Mouse (Mus musculus) liver, embryonic 14.5 days (tissue): ENCODE results near the gene Olfr606. TPM values are rescaled to one million over a fixed set of nuclear protein-coding genes. Genes with fewer than 3 reads are reported as not detected.
"Not testable (repeated sequence)": the region's sequence is repeated elsewhere in the genome, so short reads cannot be mapped to it uniquely, and the experiment has no call there.

Experiments used
- ATAC-seq: fragments of 200-750 bp; cut with Nextera tagmentation; 2 replicates; pipeline ENCODE4 v1.8.0; 2017; ENCODE audit warnings: moderate number of reproducible peaks, mild to moderate bottlenecking, moderate library complexity; ENCODE audit not compliant: insufficient read depth
- DNase-seq, 3 experiments: peaks; one replicate each; pipeline ENCODE4 v3.0.0-alpha.2; 2012 to 2013; ENCODE audit warnings: low read depth in 3 of 3, low spot score in 3 of 3
- H3K27ac ChIP-seq: fragments of 300-500 bp; sonication (generic); 2 replicates; pipeline ENCODE4 v1.5.1; 2014; ENCODE audit warnings: moderate library complexity, mild to moderate bottlenecking, control low read depth, inconsistent platforms
- H3K27me3 ChIP-seq: fragments of 300-500 bp; sonication (generic); 2 replicates; pipeline ENCODE4 v1.6.1; 2014; ENCODE audit warnings: mild to moderate bottlenecking, low read length, moderate library complexity; ENCODE audit not compliant: control insufficient read depth, insufficient read depth
- H3K36me3 ChIP-seq: fragments of 300-500 bp; sonication (generic); replicated peaks from 2 replicates; pipeline ENCODE4 v1.6.1; 2014; ENCODE audit warnings: low read depth; ENCODE audit not compliant: control insufficient read depth, insufficient read depth
- H3K4me1 ChIP-seq, 2 experiments: fragments of 200-500 bp in 1 of 2; fragments of 300-500 bp in 1 of 2; sonication (generic) in 1 of 2; replicated peaks; 2 replicates each; pipeline ENCODE4 v1.6.1; 2012 to 2014; ENCODE audit warnings: antibody characterized with exemption in 1 of 2, inconsistent platforms in 1 of 2, low read length in 1 of 2; ENCODE audit not compliant: control insufficient read depth in 2 of 2, insufficient read depth in 2 of 2
- H3K4me2 ChIP-seq: fragments of 300-500 bp; sonication (generic); 2 replicates; pipeline ENCODE4 v1.6.1; 2014; ENCODE audit warnings: low read depth, mild to moderate bottlenecking, control low read depth, moderate library complexity
- H3K4me3 ChIP-seq, 2 experiments: fragments of 200-500 bp in 1 of 2; fragments of 300-500 bp in 1 of 2; sonication (generic) in 1 of 2; 2 replicates each; pipeline ENCODE4 v1.5.1; 2012 to 2014; ENCODE audit warnings: low read depth in 2 of 2, low read length in 2 of 2, mild to moderate bottlenecking in 2 of 2, control low read depth in 1 of 2, inconsistent platforms in 1 of 2, moderate library complexity in 1 of 2; ENCODE audit not compliant: insufficient read depth in 1 of 2
- H3K9ac ChIP-seq: fragments of 300-500 bp; sonication (generic); replicated peaks from 2 replicates; pipeline ENCODE4 v1.6.1; 2014; ENCODE audit warnings: mild to moderate bottlenecking, control low read depth, moderate library complexity
- H3K9me3 ChIP-seq: fragments of 300-500 bp; sonication (generic); 2 replicates; pipeline ENCODE4 v1.6.1; 2016; ENCODE audit warnings: low read length, mixed read lengths; ENCODE audit not compliant: control insufficient read depth
- CTCF ChIP-seq: IDR thresholded peaks from 2 replicates; pipeline ENCODE4 v1.5.1; 2016; ENCODE audit warnings: antibody characterized with exemption, low read depth, control low read depth
- EP300 ChIP-seq: IDR thresholded peaks from 2 replicates; pipeline ENCODE4 v1.6.1; 2016; ENCODE audit warnings: antibody characterized with exemption, low read depth
- WGBS: fragments of 180-500 bp; shearing (Covaris S2); extraction: QIAGEN DNeasy Blood & Tissue Kit; methylation state at CpG from one replicate; pipeline ENCODE4 v1.1.7; 2014; ENCODE audit not compliant: insufficient replicate concordance; 5-methylcytosine and 5-hydroxymethylcytosine counted together
- microRNA-seq: library from miRNA; unstranded; fragments of <30 nt; microRNA quantifications from one replicate; pipeline ENCODE4, GENCODE M21; 2016
- polyA plus RNA-seq, 2 experiments: library from polyadenylated mRNA; depleted of rRNA in 1 of 2; stranded (reverse) in 1 of 2; unstranded in 1 of 2; fragments of >200 nt; fragmentation: Nextera tagmentation in 1 of 2; extraction: Ambion mirVana in 1 of 2; gene quantifications; 2 replicates each; pipeline versions ENCODE4 v1.2.1 to v1.2.3; 2012 to 2014

The Olfr606 gene
- polyA plus RNA-seq, 2 experiments, result not detected

GRCm38 (mm10) chr7:103469577-103469976, 20.7 kb downstream of the Olfr606 start, which contains the start of gene Olfr608:
Gene Olfr608 (plus strand): TSS chr7:103469877.
- DNase-seq, result no peak
- H3K4me2 ChIP-seq, result no peak within 1 kb of the TSS
- no peak within 1 kb of the TSS for H3K9ac ChIP-seq
- no peak within 1 kb of the TSS for H3K4me3 ChIP-seq
- TF ChIP-seq EP300, result no peak
- TF ChIP-seq CTCF, result no peak
- H3K4me1 ChIP-seq, result no peaks in the 10 kb centered on the region
- no peaks in the 10 kb centered on the region for H3K27me3 ChIP-seq
- no peak within 1 kb of the TSS for H3K27ac ChIP-seq
- H3K9me3 ChIP-seq, result no peaks in the 10 kb centered on the region
- ATAC-seq, result no peak
- no peaks in the 10 kb centered on the region for H3K36me3 ChIP-seq

DNA sequence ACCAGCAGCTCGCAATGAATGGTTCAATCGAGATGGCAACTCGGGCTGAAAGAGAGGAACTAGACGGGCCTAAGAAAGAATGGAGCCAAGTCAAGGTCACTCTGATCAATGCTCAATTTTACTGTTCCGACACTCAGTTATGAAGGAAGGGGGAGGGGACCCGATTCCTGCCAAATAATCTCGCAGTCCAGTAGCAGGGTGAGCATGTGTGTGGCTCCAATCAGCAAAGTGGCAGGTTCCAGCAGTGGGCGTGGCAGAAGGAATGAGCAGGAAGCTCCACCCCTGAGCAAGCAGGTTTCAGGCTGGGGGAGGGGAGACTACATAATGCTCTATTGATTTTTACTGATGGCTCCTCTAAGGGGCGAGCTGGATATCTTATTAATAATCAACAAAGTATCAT, 28.3 kb downstream of the Olfr606 start:
- not testable (repeated sequence) for H3K4me1 ChIP-seq, DNase-seq, ATAC-seq, H3K9me3 ChIP-seq, H3K27ac ChIP-seq, H3K4me2 ChIP-seq, H3K9ac ChIP-seq, H3K27me3 ChIP-seq, H3K36me3 ChIP-seq, H3K4me3 ChIP-seq
- WGBS, result 61% methylated on average over 9 of the region's 9 CpGs

- 37% methylated on average over 1 of the region's 1 CpGs for WGBS
- no peak for DNase-seq
- no peak within 1 kb of the TSS for H3K27ac ChIP-seq
- no peaks in the 10 kb centered on the region for H3K4me1 ChIP-seq
- H3K9ac ChIP-seq, result no peak within 1 kb of the TSS
- H3K4me3 ChIP-seq, result no peak within 1 kb of the TSS
- ATAC-seq, result no peak
- no peaks in the 10 kb centered on the region for H3K27me3 ChIP-seq
- H3K9me3 ChIP-seq, result no peaks in the 10 kb centered on the region
- no peak for TF ChIP-seq CTCF
- TF ChIP-seq EP300, result no peak
- H3K4me2 ChIP-seq, result no peak within 1 kb of the TSS
- no peaks in the 10 kb centered on the region for H3K36me3 ChIP-seq
Observed at GRCm38 (mm10) chr7:103497962-103498361, 49.1 kb downstream of the Olfr606 start, which contains the start of gene Olfr609. Gene Olfr609 (minus strand): TSS chr7:103498062.

Small RNAs within 50 kb of the gene (microRNA-seq; reads per million reads assigned to microRNA genes)
- not detected for gene Gm25774

Other genes with a start within 250 kb of the Olfr606 start
- not detected in 2 replicates for gene Olfr593, start 237.2 kb upstream of the Olfr606 start, polyA plus RNA-seq (2012; rRNA removed)
- gene Olfr593, start 237.2 kb upstream of the Olfr606 start, polyA plus RNA-seq (2014; fragmentation: Nextera tagmentation; extraction: Ambion mirVana), result not detected in 2 replicates
- gene Olfr594, start 232.1 kb upstream of the Olfr606 start, polyA plus RNA-seq (2012; rRNA removed), result not detected in 2 replicates
- gene Olfr594, start 232.1 kb upstream of the Olfr606 start, polyA plus RNA-seq (2014; fragmentation: Nextera tagmentation; extraction: Ambion mirVana), result not detected in 2 replicates
- gene Usp17ld, start 196.5 kb upstream of the Olfr606 start, polyA plus RNA-seq (2012; rRNA removed), result not detected in 2 replicates
- gene Usp17ld, start 196.5 kb upstream of the Olfr606 start, polyA plus RNA-seq (2014; fragmentation: Nextera tagmentation; extraction: Ambion mirVana), result 0.05 TPM in 1 of 2 replicates, not detected in the other
- gene Olfr596, start 143.4 kb upstream of the Olfr606 start, polyA plus RNA-seq (2012; rRNA removed), result not detected in 2 replicates
- gene Olfr596, start 143.4 kb upstream of the Olfr606 start, polyA plus RNA-seq (2014; fragmentation: Nextera tagmentation; extraction: Ambion mirVana), result not detected in 2 replicates
- not detected in 2 replicates for gene Olfr597, start 132.7 kb upstream of the Olfr606 start, polyA plus RNA-seq (2012; rRNA removed)
- not detected in 2 replicates for gene Olfr597, start 132.7 kb upstream of the Olfr606 start, polyA plus RNA-seq (2014; fragmentation: Nextera tagmentation; extraction: Ambion mirVana)
- not detected in 2 replicates for gene Olfr598, start 125.5 kb upstream of the Olfr606 start, polyA plus RNA-seq (2012; rRNA removed)
- not detected in 2 replicates for gene Olfr598, start 125.5 kb upstream of the Olfr606 start, polyA plus RNA-seq (2014; fragmentation: Nextera tagmentation; extraction: Ambion mirVana)
- not detected in 2 replicates for gene Olfr599, start 113.1 kb upstream of the Olfr606 start, polyA plus RNA-seq (2012; rRNA removed)
- gene Olfr599, start 113.1 kb upstream of the Olfr606 start, polyA plus RNA-seq (2014; fragmentation: Nextera tagmentation; extraction: Ambion mirVana), result not detected in 2 replicates
- not detected in 2 replicates for gene Olfr600, start 99.4 kb upstream of the Olfr606 start, polyA plus RNA-seq (2012; rRNA removed)
- not detected in 2 replicates for gene Olfr600, start 99.4 kb upstream of the Olfr606 start, polyA plus RNA-seq (2014; fragmentation: Nextera tagmentation; extraction: Ambion mirVana)
- not detected in 2 replicates for gene Olfr601, start 86.4 kb upstream of the Olfr606 start, polyA plus RNA-seq (2012; rRNA removed)
- not detected in 2 replicates for gene Olfr601, start 86.4 kb upstream of the Olfr606 start, polyA plus RNA-seq (2014; fragmentation: Nextera tagmentation; extraction: Ambion mirVana)
- gene Olfr603, start 62.9 kb upstream of the Olfr606 start, polyA plus RNA-seq (2012; rRNA removed), result not detected in 2 replicates
- gene Olfr603, start 62.9 kb upstream of the Olfr606 start, polyA plus RNA-seq (2014; fragmentation: Nextera tagmentation; extraction: Ambion mirVana), result not detected in 2 replicates
- gene Usp17lc, start 34.0 kb upstream of the Olfr606 start, polyA plus RNA-seq (2012; rRNA removed), result not detected in 2 replicates
- gene Usp17lc, start 34.0 kb upstream of the Olfr606 start, polyA plus RNA-seq (2014; fragmentation: Nextera tagmentation; extraction: Ambion mirVana), result not detected in 2 replicates
- gene Olfr605, start 3.6 kb upstream of the Olfr606 start, polyA plus RNA-seq (2012; rRNA removed), result not detected in 2 replicates
- not detected in 2 replicates for gene Olfr605, start 3.6 kb upstream of the Olfr606 start, polyA plus RNA-seq (2014; fragmentation: Nextera tagmentation; extraction: Ambion mirVana)
- gene Olfr607, start 15.1 kb downstream of the Olfr606 start, polyA plus RNA-seq (2012; rRNA removed), result not detected in 2 replicates
- gene Olfr607, start 15.1 kb downstream of the Olfr606 start, polyA plus RNA-seq (2014; fragmentation: Nextera tagmentation; extraction: Ambion mirVana), result not detected in 2 replicates
- not detected in 2 replicates for gene Olfr608, start 20.8 kb downstream of the Olfr606 start, polyA plus RNA-seq (2012; rRNA removed)
- not detected in 2 replicates for gene Olfr608, start 20.8 kb downstream of the Olfr606 start, polyA plus RNA-seq (2014; fragmentation: Nextera tagmentation; extraction: Ambion mirVana)
- not detected in 2 replicates for gene Olfr609, start 49.0 kb downstream of the Olfr606 start, polyA plus RNA-seq (2012; rRNA removed)
- gene Olfr609, start 49.0 kb downstream of the Olfr606 start, polyA plus RNA-seq (2014; fragmentation: Nextera tagmentation; extraction: Ambion mirVana), result not detected in 2 replicates
- gene Olfr610, start 63.1 kb downstream of the Olfr606 start, polyA plus RNA-seq (2012; rRNA removed), result not detected in 2 replicates
- not detected in 2 replicates for gene Olfr610, start 63.1 kb downstream of the Olfr606 start, polyA plus RNA-seq (2014; fragmentation: Nextera tagmentation; extraction: Ambion mirVana)
- gene Olfr611, start 71.8 kb downstream of the Olfr606 start, polyA plus RNA-seq (2012; rRNA removed), result not detected in 2 replicates
- not detected in 2 replicates for gene Olfr611, start 71.8 kb downstream of the Olfr606 start, polyA plus RNA-seq (2014; fragmentation: Nextera tagmentation; extraction: Ambion mirVana)
- not detected in 2 replicates for gene Olfr612, start 93.7 kb downstream of the Olfr606 start, polyA plus RNA-seq (2012; rRNA removed)
- not detected in 2 replicates for gene Olfr612, start 93.7 kb downstream of the Olfr606 start, polyA plus RNA-seq (2014; fragmentation: Nextera tagmentation; extraction: Ambion mirVana)
- gene Olfr613, start 99.0 kb downstream of the Olfr606 start, polyA plus RNA-seq (2012; rRNA removed), result not detected in 2 replicates
- gene Olfr613, start 99.0 kb downstream of the Olfr606 start, polyA plus RNA-seq (2014; fragmentation: Nextera tagmentation; extraction: Ambion mirVana), result not detected in 2 replicates
- gene Olfr615, start 107.0 kb downstream of the Olfr606 start, polyA plus RNA-seq (2012; rRNA removed), result not detected in 2 replicates
- not detected in 2 replicates for gene Olfr615, start 107.0 kb downstream of the Olfr606 start, polyA plus RNA-seq (2014; fragmentation: Nextera tagmentation; extraction: Ambion mirVana)
- not detected in 2 replicates for gene Olfr616, start 120.1 kb downstream of the Olfr606 start, polyA plus RNA-seq (2012; rRNA removed)
- not detected in 2 replicates for gene Olfr616, start 120.1 kb downstream of the Olfr606 start, polyA plus RNA-seq (2014; fragmentation: Nextera tagmentation; extraction: Ambion mirVana)
- not detected in 2 replicates for gene Olfr617, start 124.0 kb downstream of the Olfr606 start, polyA plus RNA-seq (2012; rRNA removed)
- not detected in 2 replicates for gene Olfr617, start 124.0 kb downstream of the Olfr606 start, polyA plus RNA-seq (2014; fragmentation: Nextera tagmentation; extraction: Ambion mirVana)
- not detected in 2 replicates for gene Olfr618, start 141.1 kb downstream of the Olfr606 start, polyA plus RNA-seq (2012; rRNA removed)
- not detected in 2 replicates for gene Olfr618, start 141.1 kb downstream of the Olfr606 start, polyA plus RNA-seq (2014; fragmentation: Nextera tagmentation; extraction: Ambion mirVana)
- gene Olfr619, start 151.5 kb downstream of the Olfr606 start, polyA plus RNA-seq (2012; rRNA removed), result not detected in 2 replicates
- not detected in 2 replicates for gene Olfr619, start 151.5 kb downstream of the Olfr606 start, polyA plus RNA-seq (2014; fragmentation: Nextera tagmentation; extraction: Ambion mirVana)
- not detected in 2 replicates for gene Olfr620, start 163.5 kb downstream of the Olfr606 start, polyA plus RNA-seq (2012; rRNA removed)
- not detected in 2 replicates for gene Olfr620, start 163.5 kb downstream of the Olfr606 start, polyA plus RNA-seq (2014; fragmentation: Nextera tagmentation; extraction: Ambion mirVana)
- not detected in 2 replicates for gene Olfr622, start 193.7 kb downstream of the Olfr606 start, polyA plus RNA-seq (2012; rRNA removed)
- gene Olfr622, start 193.7 kb downstream of the Olfr606 start, polyA plus RNA-seq (2014; fragmentation: Nextera tagmentation; extraction: Ambion mirVana), result not detected in 2 replicates
- not detected in 2 replicates for gene Olfr623, start 214.7 kb downstream of the Olfr606 start, polyA plus RNA-seq (2012; rRNA removed)
- gene Olfr623, start 214.7 kb downstream of the Olfr606 start, polyA plus RNA-seq (2014; fragmentation: Nextera tagmentation; extraction: Ambion mirVana), result not detected in 2 replicates
- gene Olfr624, start 222.1 kb downstream of the Olfr606 start, polyA plus RNA-seq (2012; rRNA removed), result 0.01 TPM in 2 replicates
- not detected in 2 replicates for gene Olfr624, start 222.1 kb downstream of the Olfr606 start, polyA plus RNA-seq (2014; fragmentation: Nextera tagmentation; extraction: Ambion mirVana)
- gene Olfr625-ps1, start 233.7 kb downstream of the Olfr606 start, polyA plus RNA-seq (2012; rRNA removed), result not detected in 2 replicates
- not detected in 2 replicates for gene Olfr625-ps1, start 233.7 kb downstream of the Olfr606 start, polyA plus RNA-seq (2014; fragmentation: Nextera tagmentation; extraction: Ambion mirVana)